Mouse (Mus musculus) small intestine, adult 2 months (tissue): Measurements from ENCODE around the gene Tk1.

Experiments
- CTCF ChIP-seq: fragments of 200-500 bp; IDR thresholded peaks from 2 replicates; pipeline ENCODE4 v1.5.1; 2012; ENCODE audit warnings: low read depth, mild to moderate bottlenecking, control low read depth, inconsistent platforms, low read length, moderate library complexity, mixed read lengths; ENCODE audit not compliant: insufficient replicate concordance, insufficient read length; ENCODE audit errors: extremely low read depth
- POLR2A ChIP-seq: fragments of 200-500 bp; IDR thresholded peaks from 2 replicates; pipeline ENCODE4 v1.6.1; 2012; ENCODE audit warnings: low read depth, mild to moderate bottlenecking, control low read depth, inconsistent platforms, low read length, moderate library complexity

DNA sequence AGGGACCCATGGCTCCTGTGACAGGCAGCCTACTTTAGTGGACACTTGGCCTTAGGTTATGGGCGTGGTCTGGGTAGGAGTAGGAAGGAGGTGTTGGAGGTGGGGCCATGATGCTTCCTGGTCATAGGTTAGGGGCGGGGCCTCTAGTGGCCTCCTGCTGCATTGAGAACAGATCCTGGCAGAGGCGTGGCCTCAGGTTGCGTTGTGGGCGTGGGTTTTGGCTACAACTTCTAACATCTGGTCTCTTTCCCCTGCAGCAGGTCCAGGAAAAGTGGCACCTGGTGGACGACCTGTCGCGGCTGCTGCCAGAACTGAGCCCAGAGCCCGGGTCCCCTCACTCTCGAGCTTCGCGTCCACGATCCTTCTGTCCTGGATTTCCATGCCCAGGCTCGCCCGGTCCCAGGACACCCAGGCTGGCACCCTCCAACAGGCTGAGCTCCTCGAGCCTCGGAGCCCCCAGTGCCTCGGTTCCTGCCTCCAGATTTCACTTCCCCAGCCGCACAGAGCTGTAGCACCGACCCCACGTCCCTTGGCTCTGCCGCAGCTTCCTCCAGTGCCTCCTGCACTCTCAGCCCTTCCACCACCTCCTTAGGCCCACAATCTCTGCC, 33.5 kb downstream of the Tk1 start:
- TF ChIP-seq CTCF (no peak), POLR2A (peak; percentile 46; the same call in 1 of the 2 replicates)
